Mouse (Mus musculus): Measurements from ENCODE around the gene Vmn2r29. TPM values are rescaled to one million over a fixed set of nuclear protein-coding genes. Genes with fewer than 3 reads are reported as not detected.

Vmn2r29 gene
- polyA plus RNA-seq, 1 experiment from 2014 or later = 0.13 TPM

Other genes with a start within 250 kb of the Vmn2r29 start
- 5.2 and 6.1 TPM in 2 replicates for gene Zfp954, start 125.8 kb downstream of the Vmn2r29 start, polyA plus RNA-seq (2015; fragmentation: Nextera tagmentation; extraction: Ambion mirVana)
- 0.27 and 0.30 TPM in 2 replicates for gene Zfp773, start 110.6 kb downstream of the Vmn2r29 start, polyA plus RNA-seq (2015; fragmentation: Nextera tagmentation; extraction: Ambion mirVana)
- 0.30 and 0.35 TPM in 2 replicates for gene Zfp418, start 76.0 kb downstream of the Vmn2r29 start, polyA plus RNA-seq (2015; fragmentation: Nextera tagmentation; extraction: Ambion mirVana)
- gene Zfp772, start 37.3 kb downstream of the Vmn2r29 start, polyA plus RNA-seq (2015; fragmentation: Nextera tagmentation; extraction: Ambion mirVana) = 1.6 and 1.8 TPM in 2 replicates
- gene Gm45844, start 31.0 kb upstream of the Vmn2r29 start, polyA plus RNA-seq (2015; fragmentation: Nextera tagmentation; extraction: Ambion mirVana) = 1.4 and 1.5 TPM in 2 replicates
- gene Clcn4, start 53.5 kb upstream of the Vmn2r29 start, polyA plus RNA-seq (2015; fragmentation: Nextera tagmentation; extraction: Ambion mirVana) = 15.3 and 16.2 TPM in 2 replicates
- gene Vmn2r30, start 90.3 kb upstream of the Vmn2r29 start, polyA plus RNA-seq (2015; fragmentation: Nextera tagmentation; extraction: Ambion mirVana) = not detected in 2 replicates
- gene Gm45783, start 127.2 kb upstream of the Vmn2r29 start, polyA plus RNA-seq (2015; fragmentation: Nextera tagmentation; extraction: Ambion mirVana) = not detected in 2 replicates
- gene Vmn2r31, start 152.4 kb upstream of the Vmn2r29 start, polyA plus RNA-seq (2015; fragmentation: Nextera tagmentation; extraction: Ambion mirVana) = not detected in 2 replicates
- gene Vmn2r32, start 232.7 kb upstream of the Vmn2r29 start, polyA plus RNA-seq (2015; fragmentation: Nextera tagmentation; extraction: Ambion mirVana) = not detected in 2 replicates

Data from liver, embryonic 13.5 days (tissue).